Mouse (Mus musculus) spleen, adult 2 months (tissue): ENCODE measurements around the gene Il10rb. TPM values are rescaled to one million over a fixed set of nuclear protein-coding genes. Genes with fewer than 3 reads are reported as not detected.

Experiments
- DNase-seq, 2 experiments: peaks; one replicate each; pipeline versions ENCODE4 v3.0.0 to v3.0.0-alpha.2; 2012 to 2021; ENCODE audit warnings: low spot score in 2 of 2, low read depth in 1 of 2
- H3K27ac ChIP-seq: fragments of 200-500 bp; 2 replicates; pipeline ENCODE4 v1.5.1; 2012; ENCODE audit warnings: low read length, inconsistent platforms; ENCODE audit not compliant: insufficient read depth
- H3K27me3 ChIP-seq: fragments of 200-500 bp; 2 replicates; pipeline ENCODE4 v1.6.1; 2012; ENCODE audit warnings: mild to moderate bottlenecking, moderate library complexity, low read length, inconsistent platforms; ENCODE audit not compliant: control insufficient read depth, insufficient read depth
- H3K36me3 ChIP-seq: fragments of 200-500 bp; 2 replicates; pipeline ENCODE4 v1.6.1; 2012; ENCODE audit warnings: mild to moderate bottlenecking, low read length, inconsistent platforms; ENCODE audit not compliant: control insufficient read depth, insufficient read depth
- H3K4me1 ChIP-seq: fragments of 200-500 bp; 2 replicates; pipeline ENCODE4 v1.6.1; 2011; ENCODE audit warnings: inconsistent platforms; ENCODE audit not compliant: control insufficient read depth, insufficient read depth, insufficient read length
- H3K4me3 ChIP-seq: fragments of 200-500 bp; 2 replicates; pipeline ENCODE4 v1.5.1; 2011; ENCODE audit warnings: mild to moderate bottlenecking, inconsistent platforms; ENCODE audit not compliant: insufficient read depth, insufficient read length; ENCODE audit errors: extremely low read depth
- CTCF ChIP-seq: fragments of 200-500 bp; IDR thresholded peaks from 2 replicates; pipeline ENCODE4 v1.5.1; 2011; ENCODE audit warnings: mild to moderate bottlenecking, inconsistent platforms; ENCODE audit not compliant: insufficient read depth, insufficient read length, insufficient replicate concordance; ENCODE audit errors: extremely low read depth
- POLR2A ChIP-seq: fragments of 200-500 bp; IDR thresholded peaks from 2 replicates; pipeline ENCODE4 v1.6.1; 2011; ENCODE audit warnings: low read depth, low read length, inconsistent platforms
- WGBS: fragments of 180-500 bp; shearing (Covaris S2); methylation state at CpG from one replicate; pipeline ENCODE4 v1.1.7; 2018; 5-methylcytosine and 5-hydroxymethylcytosine counted together
- polyA plus RNA-seq: library from polyadenylated mRNA; depleted of rRNA; stranded (reverse); fragments of >200 nt; gene quantifications from 2 replicates; pipeline ENCODE4 v1.2.3, GENCODE M21; 2012; rRNA removed

Il10rb gene
- polyA plus RNA-seq, 1 experiment = 43.8 TPM

DNA sequence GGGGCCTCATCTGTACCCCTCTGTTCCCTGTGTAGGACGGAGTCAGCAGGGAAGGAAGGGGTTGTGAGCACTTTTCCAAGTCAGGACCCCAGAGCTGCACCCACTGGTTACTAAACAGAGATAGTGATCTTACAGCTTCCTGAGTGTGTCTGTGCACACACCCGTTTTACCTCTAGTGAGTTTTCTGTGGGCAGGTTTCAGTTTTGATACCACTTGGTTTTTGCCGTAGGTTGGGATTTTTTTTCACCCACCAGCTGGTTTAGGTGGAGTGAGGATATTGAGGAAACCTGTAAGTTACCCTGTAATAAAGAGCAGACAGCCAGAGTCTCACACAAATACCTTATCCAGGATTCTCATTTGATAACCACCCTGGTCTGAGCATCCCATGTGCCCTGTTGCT is 64.5 kb downstream of the Il10rb start:
- H3K4me3 ChIP-seq = no peak overlapping the region
- no peaks in the 10 kb centered on the region for H3K36me3 ChIP-seq
- 42% methylated on average over 3 of the region's 3 CpGs for WGBS
- peaks cover 4% of the 10 kb centered on the region; the same call in 1 of the 2 replicates for H3K4me1 ChIP-seq
- no peak for DNase-seq
- no peak for TF ChIP-seq CTCF
- H3K27ac ChIP-seq = peak overlapping the region; percentile 33; the same call in 1 of the 2 replicates
- no peaks in the 10 kb centered on the region for H3K27me3 ChIP-seq

DNA sequence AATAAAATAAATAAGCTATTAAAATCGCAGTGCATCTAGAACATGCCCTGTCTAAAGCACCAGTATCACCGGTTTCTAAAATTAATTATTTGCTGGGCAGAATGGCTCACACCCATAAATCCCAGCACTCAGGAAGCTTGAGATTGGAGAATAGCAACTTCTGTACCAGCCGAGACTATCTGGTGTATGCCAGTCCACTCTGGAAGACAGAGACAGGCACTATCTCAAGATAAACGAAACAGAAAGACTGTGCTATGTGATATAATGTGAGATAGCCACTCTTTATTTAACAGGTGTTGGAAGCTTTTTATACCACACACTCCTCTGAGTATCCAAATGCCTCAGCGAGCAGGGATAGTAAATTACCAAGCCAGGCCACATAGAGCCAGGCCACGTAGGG is 65.5 kb downstream of the Il10rb start:
- no peaks in the 10 kb centered on the region for H3K36me3 ChIP-seq
- no peak for TF ChIP-seq POLR2A
- TF ChIP-seq CTCF = no peak
- no peak overlapping the region for H3K27ac ChIP-seq
- no peak for DNase-seq
- 82% methylated on average over 6 of the region's 6 CpGs for WGBS
- no peaks in the 10 kb centered on the region for H3K27me3 ChIP-seq
- no peak overlapping the region for H3K4me3 ChIP-seq
- peaks cover 6% of the 10 kb centered on the region; the same call in 1 of the 2 replicates for H3K4me1 ChIP-seq

Other genes starting within 250 kb of the Il10rb start
- 0.04 and 0.09 TPM in 2 replicates for gene Olig2, start 180.7 kb upstream of the Il10rb start, polyA plus RNA-seq
- gene Olig1, start 136.4 kb upstream of the Il10rb start, polyA plus RNA-seq = 0.21 TPM in 1 of 2 replicates, not detected in the other
- 59.6 and 73.8 TPM in 2 replicates for gene Ifnar2, start 33.4 kb upstream of the Il10rb start, polyA plus RNA-seq
- not detected in 2 replicates for gene Gm21970, start 14.4 kb upstream of the Il10rb start, polyA plus RNA-seq
- gene Ifnar1, start 79.1 kb downstream of the Il10rb start, polyA plus RNA-seq = 22.3 and 25.4 TPM in 2 replicates
- gene Ifngr2, start 140.9 kb downstream of the Il10rb start, polyA plus RNA-seq = 18.7 and 36.7 TPM in 2 replicates
- 19.6 and 21.2 TPM in 2 replicates for gene Tmem50b, start 191.6 kb downstream of the Il10rb start, polyA plus RNA-seq
- 0.39 and 0.42 TPM in 2 replicates for gene Dnajc28, start 212.9 kb downstream of the Il10rb start, polyA plus RNA-seq
- 24.8 and 26.4 TPM in 2 replicates for gene Gart, start 240.8 kb downstream of the Il10rb start, polyA plus RNA-seq
- gene Son, start 241.3 kb downstream of the Il10rb start, polyA plus RNA-seq = 107 and 127 TPM in 2 replicates